Mouse (Mus musculus) kidney, postnatal 0 days (tissue): Measurements from ENCODE around the gene Gapdh. TPM values are rescaled to one million over a fixed set of nuclear protein-coding genes. Genes with fewer than 3 reads are reported as not detected.
A peak's percentile ranks its signal among the peaks of the same experiment; 100 is the strongest.

Experiments used
- ATAC-seq: fragments of 200-750 bp; cut with Nextera tagmentation; replicated peaks from 2 replicates; pipeline ENCODE4 v1.8.0; 2017; ENCODE audit warnings: low read depth, moderate number of reproducible peaks, moderate TSS enrichment, moderate library complexity; ENCODE audit not compliant: low FRiP score
- DNase-seq: peaks from one replicate; pipeline ENCODE4 v3.0.0-alpha.2; 2016; ENCODE audit warnings: low spot score
- H3K27ac ChIP-seq: fragments of 300-500 bp; sonication (generic); 2 replicates; pipeline ENCODE4 v1.5.1; 2014; ENCODE audit warnings: mild to moderate bottlenecking
- H3K27me3 ChIP-seq: fragments of 300-500 bp; sonication (generic); 2 replicates; pipeline ENCODE4 v1.6.1; 2014; ENCODE audit warnings: low read length, mixed read lengths; ENCODE audit not compliant: insufficient read depth
- H3K36me3 ChIP-seq: fragments of 300-500 bp; sonication (generic); 2 replicates; pipeline ENCODE4 v1.6.1; 2014; ENCODE audit warnings: low read length, mixed read lengths; ENCODE audit not compliant: insufficient read depth
- H3K4me1 ChIP-seq: fragments of 300-500 bp; sonication (generic); replicated peaks from 2 replicates; pipeline ENCODE4 v1.6.1; 2014; ENCODE audit warnings: antibody characterized with exemption, low read length, mixed read lengths; ENCODE audit not compliant: insufficient read depth
- H3K4me2 ChIP-seq: fragments of 300-500 bp; sonication (generic); 2 replicates; pipeline ENCODE4 v1.6.1; 2014; ENCODE audit warnings: mild to moderate bottlenecking, low read length, moderate library complexity, mixed read lengths
- H3K4me3 ChIP-seq: fragments of 300-500 bp; sonication (generic); replicated peaks from 2 replicates; pipeline ENCODE4 v1.5.1; 2014; ENCODE audit warnings: low read depth, low read length
- H3K9ac ChIP-seq: fragments of 300-500 bp; sonication (generic); 2 replicates; pipeline ENCODE4 v1.6.1; 2014; ENCODE audit warnings: low read depth, low read length
- H3K9me3 ChIP-seq: fragments of 300-500 bp; sonication (generic); replicated peaks from 2 replicates; pipeline ENCODE4 v1.6.1; 2016; ENCODE audit warnings: low read length, inconsistent platforms, mixed read lengths
- CTCF ChIP-seq: IDR thresholded peaks from 2 replicates; pipeline ENCODE4 v1.5.1; 2016; ENCODE audit warnings: antibody characterized with exemption, low read depth, mild to moderate bottlenecking, moderate library complexity
- WGBS: fragments of 180-500 bp; shearing (Covaris S2); extraction: QIAGEN DNeasy Blood & Tissue Kit; methylation state at CpG from one replicate; pipeline ENCODE4 v1.1.7; 2014; 5-methylcytosine and 5-hydroxymethylcytosine counted together
- polyA plus RNA-seq: library from polyadenylated mRNA; unstranded; fragments of >200 nt; fragmentation: Nextera tagmentation; extraction: Ambion mirVana; gene quantifications from 2 replicates; pipeline ENCODE4 v1.2.1, GENCODE M21; 2015

Gapdh gene
- polyA plus RNA-seq, 1 experiment from 2014 or later, result 1,529 TPM

- no peak for TF ChIP-seq CTCF
- no peaks in the 10 kb centered on the region for H3K9me3 ChIP-seq
- H3K36me3 ChIP-seq, result peaks cover 26% of the 10 kb centered on the region
- DNase-seq, result no peak
- no peaks in the 10 kb centered on the region for H3K27me3 ChIP-seq
- peaks cover 29% of the 10 kb centered on the region for H3K4me1 ChIP-seq
- no peak overlapping the region for H3K4me3 ChIP-seq
- 72% methylated on average over 9 of the region's 9 CpGs for WGBS
- no peak for ATAC-seq
- no peak overlapping the region for H3K4me2 ChIP-seq
- no peak overlapping the region for H3K9ac ChIP-seq
- no peak overlapping the region for H3K27ac ChIP-seq
Measured at GRCm38 (mm10) chr6:125143904-125144303, 22.4 kb downstream of the Gapdh start.

- H3K4me2 ChIP-seq, result no peak overlapping the region
- H3K27me3 ChIP-seq, result no peaks in the 10 kb centered on the region
- no peak overlapping the region for H3K9ac ChIP-seq
- DNase-seq (no peak), ATAC-seq (no peak)
- H3K4me1 ChIP-seq, result peaks cover 25% of the 10 kb centered on the region
- no peak overlapping the region for H3K4me3 ChIP-seq
- H3K27ac ChIP-seq, result no peak overlapping the region
- peaks cover 32% of the 10 kb centered on the region for H3K36me3 ChIP-seq
- 75% methylated on average over 3 of the region's 3 CpGs for WGBS
- no peaks in the 10 kb centered on the region for H3K9me3 ChIP-seq
- no peak for TF ChIP-seq CTCF
Measured at GRCm38 (mm10) chr6:125143128-125143527, 23.1 kb downstream of the Gapdh start.

- Histone ChIP-seq H3K9ac (no peak overlapping the region), H3K27me3 (no peaks in the 10 kb centered on the region), H3K9me3 (no peaks in the 10 kb centered on the region), H3K4me1 (peaks cover 20% of the 10 kb centered on the region), H3K27ac (no peak overlapping the region), H3K36me3 (peaks cover 35% of the 10 kb centered on the region), H3K4me2 (no peak overlapping the region), H3K4me3 (no peak overlapping the region)
- 88% methylated on average over 8 of the region's 8 CpGs for WGBS
- DNase-seq (no peak), ATAC-seq (no peak)
- no peak for TF ChIP-seq CTCF
Measured at GRCm38 (mm10) chr6:125142436-125142835, 23.8 kb downstream of the Gapdh start.

GRCm38 (mm10) chr6:125139747-125140146 is 26.5 kb downstream of the Gapdh start:
- no peak overlapping the region for H3K4me3 ChIP-seq
- peaks cover 50% of the 10 kb centered on the region for H3K36me3 ChIP-seq
- no peak for DNase-seq
- no peak overlapping the region for H3K27ac ChIP-seq
- H3K9me3 ChIP-seq, result no peaks in the 10 kb centered on the region
- no peaks in the 10 kb centered on the region for H3K4me1 ChIP-seq
- no peak for TF ChIP-seq CTCF
- no peak for ATAC-seq
- H3K27me3 ChIP-seq, result no peaks in the 10 kb centered on the region
- H3K9ac ChIP-seq, result no peak overlapping the region
- H3K4me2 ChIP-seq, result no peak overlapping the region
- WGBS, result 90% methylated on average over 7 of the region's 7 CpGs

- Histone ChIP-seq H3K4me3 (no peak overlapping the region), H3K4me2 (no peak overlapping the region), H3K9me3 (no peaks in the 10 kb centered on the region), H3K36me3 (peaks cover 62% of the 10 kb centered on the region), H3K27ac (no peak overlapping the region), H3K27me3 (no peaks in the 10 kb centered on the region), H3K9ac (no peak overlapping the region), H3K4me1 (no peaks in the 10 kb centered on the region)
- WGBS, result 91% methylated on average over 19 of the region's 19 CpGs
- TF ChIP-seq CTCF, result peak; percentile 69
- ATAC-seq (no peak), DNase-seq (peak; percentile 48)
Measured at GRCm38 (mm10) chr6:125137002-125137671, 29.1 kb downstream of the Gapdh start.

GRCm38 (mm10) chr6:125132470-125132869 is 33.8 kb downstream of the Gapdh start:
- Histone ChIP-seq H3K4me1 (peaks cover 3% of the 10 kb centered on the region; the same call in 1 of the 2 replicates), H3K4me2 (peak overlapping the region; percentile 83), H3K27ac (no peak overlapping the region; the same call in 1 of the 2 replicates), H3K9ac (peak overlapping the region; percentile 77), H3K27me3 (no peaks in the 10 kb centered on the region), H3K4me3 (peak overlapping the region; percentile 73), H3K36me3 (peaks cover 44% of the 10 kb centered on the region), H3K9me3 (no peaks in the 10 kb centered on the region)
- DNase-seq, result no peak
- 5% methylated on average over 11 of the region's 11 CpGs for WGBS
- TF ChIP-seq CTCF, result no peak
- ATAC-seq, result no peak
